Mouse (Mus musculus) erythroblast, adult 5-6 weeks (primary cell): ENCODE results near the gene Pip5k1b. TPM values are rescaled to one million over a fixed set of nuclear protein-coding genes. Genes with fewer than 3 reads are reported as not detected.

Source experiments
- ATAC-seq: replicated peaks from 2 replicates; pipeline ENCODE4 v1.8.0; 2016; ENCODE audit warnings: moderate number of reproducible peaks, mild to moderate bottlenecking, moderate TSS enrichment, inconsistent platforms; ENCODE audit not compliant: poor library complexity, low FRiP score, severe bottlenecking
- total RNA-seq, 2 experiments: library from RNA; stranded (forward) in 1 of 2; stranded (reverse) in 1 of 2; fragments of 150-400 nt in 1 of 2; fragments of 200-764, 138-1000 nt in 1 of 2; gene quantifications; 2 replicates each; pipeline versions ENCODE4 v1.2.3 to v1.2.4; 2015 to 2017; ENCODE audit warnings: low replicate concordance in 2 of 2

Gene Pip5k1b
- total RNA-seq, 2 experiments from 2014 or later = 35.4 to 43.5 TPM

- peak; percentile 45; the same call in 1 of the 2 replicates for ATAC-seq
These were observed 9.5 kb downstream of the Pip5k1b start for GRCm38 (mm10) chr19:24546153-24546552.

DNA sequence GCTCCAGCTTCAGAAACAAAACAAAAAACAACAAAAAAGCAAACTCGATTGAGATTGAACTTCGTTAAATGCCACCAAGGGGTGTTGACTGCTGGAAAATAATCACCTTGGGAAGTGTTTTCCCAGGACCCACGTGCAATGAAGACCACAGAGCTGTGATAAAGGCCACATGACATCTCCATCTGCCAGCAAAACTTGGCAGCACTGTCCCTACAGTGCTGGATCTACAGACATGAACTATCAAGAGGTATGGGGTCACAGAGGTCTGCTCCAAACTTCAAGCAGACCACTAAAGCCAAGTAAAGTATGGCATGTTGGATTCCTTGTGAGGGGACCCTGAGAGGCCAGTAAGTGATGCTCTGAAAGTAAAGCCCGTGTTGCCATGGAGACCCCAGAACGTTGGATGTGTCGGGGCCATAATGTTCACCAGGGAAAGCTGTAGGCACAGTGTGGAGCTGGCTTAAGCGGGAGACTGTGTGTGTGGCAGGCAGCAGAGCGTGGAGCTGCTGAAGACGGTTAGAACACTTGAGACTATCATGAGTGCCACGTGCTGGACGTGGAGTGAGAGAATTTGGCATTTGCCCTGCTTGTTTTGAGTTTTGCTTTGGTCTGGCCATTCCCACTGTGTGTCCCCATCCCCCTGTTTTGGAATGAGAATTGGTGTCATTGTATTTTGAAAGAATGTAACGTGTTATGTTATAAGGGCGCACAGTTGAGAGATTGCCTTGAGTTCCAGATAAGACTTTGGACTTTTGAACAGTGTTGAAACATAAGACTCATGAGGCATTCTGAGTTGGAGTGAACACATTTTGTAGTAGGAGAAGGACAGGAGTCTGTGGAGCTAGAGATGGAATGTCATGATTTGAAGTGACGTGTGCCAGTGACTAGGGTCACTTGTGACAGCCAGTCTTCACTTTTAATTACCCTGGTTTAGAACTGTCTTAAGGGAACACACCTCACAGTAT lies 12.0 kb downstream of the Pip5k1b start:
- no peak for ATAC-seq

DNA sequence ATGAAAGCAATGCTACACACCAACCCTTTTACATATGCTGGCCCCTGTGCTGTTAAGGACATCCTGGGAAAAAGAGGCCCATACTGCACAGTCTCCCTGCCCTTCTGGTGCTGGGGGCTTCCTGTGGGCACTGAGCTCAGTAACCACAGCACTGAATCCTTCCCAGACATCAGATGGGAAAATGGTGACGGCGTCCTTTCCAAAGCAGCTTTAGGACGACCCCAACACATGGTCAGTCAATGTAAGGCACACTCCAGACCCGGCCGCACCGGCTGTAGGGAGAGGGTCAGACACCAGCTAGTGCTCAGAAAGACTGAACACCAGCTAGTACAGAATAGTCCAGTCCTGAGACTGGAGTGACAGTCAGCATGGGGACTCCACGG lies 13.4 kb downstream of the Pip5k1b start:
- no peak for ATAC-seq

DNA sequence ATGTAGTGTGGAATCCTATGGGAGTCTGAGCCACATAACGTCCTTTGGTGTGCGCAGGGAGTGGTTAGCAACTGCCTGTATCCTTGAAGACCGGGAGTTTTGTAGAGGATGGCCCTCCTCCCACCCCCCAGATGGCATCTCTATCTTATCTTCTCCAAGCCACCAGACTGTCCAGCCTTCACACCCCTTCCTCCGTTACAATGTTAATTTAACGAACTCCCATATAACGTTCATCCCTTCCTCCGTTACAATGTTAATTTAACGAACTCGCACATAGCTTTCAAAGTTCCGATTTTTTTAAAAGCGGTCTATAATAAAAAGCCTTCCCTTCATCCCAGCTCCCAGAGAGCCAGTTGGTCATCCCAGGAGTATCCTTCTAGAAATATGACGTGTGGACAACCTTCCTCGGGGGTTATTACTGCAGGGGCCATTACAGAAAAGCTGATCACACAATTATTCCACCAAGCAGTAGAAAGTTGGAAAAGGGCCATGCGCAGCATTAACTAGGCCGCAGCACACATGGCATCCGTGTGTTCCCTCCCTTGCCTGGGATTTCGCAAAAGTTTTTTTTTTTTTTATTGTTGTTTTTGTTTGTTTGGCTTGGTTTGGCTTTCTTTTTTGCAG lies 13.9 kb downstream of the Pip5k1b start:
- no peak for ATAC-seq

GRCm38 (mm10) chr19:24540952-24541668 lies 14.6 kb downstream of the Pip5k1b start:
- ATAC-seq = no peak

GRCm38 (mm10) chr19:24539041-24539440 lies 16.6 kb downstream of the Pip5k1b start:
- no peak for ATAC-seq

- ATAC-seq = no peak
These were observed 17.5 kb downstream of the Pip5k1b start for GRCm38 (mm10) chr19:24538181-24538580.

- no peak for ATAC-seq
These were observed 18.0 kb downstream of the Pip5k1b start for GRCm38 (mm10) chr19:24537691-24538090.

DNA sequence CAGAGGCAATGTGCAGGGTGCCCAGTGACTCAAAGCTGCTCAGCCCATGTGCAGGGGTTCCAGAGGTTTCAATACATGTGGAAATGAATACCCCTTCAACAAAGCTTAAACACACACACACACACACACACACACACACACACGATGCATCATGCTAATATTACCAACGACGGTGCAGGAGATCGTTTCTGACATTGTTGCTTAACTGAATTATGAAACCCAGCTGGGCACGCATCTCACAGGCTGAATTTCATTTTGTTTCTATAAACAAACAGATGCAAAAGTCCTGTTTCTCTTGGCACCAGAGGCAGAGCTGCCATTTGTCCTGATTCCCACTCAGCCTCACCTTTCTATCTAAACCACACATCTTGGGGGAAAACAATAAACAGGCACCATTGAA lies 18.8 kb downstream of the Pip5k1b start:
- ATAC-seq = no peak

DNA sequence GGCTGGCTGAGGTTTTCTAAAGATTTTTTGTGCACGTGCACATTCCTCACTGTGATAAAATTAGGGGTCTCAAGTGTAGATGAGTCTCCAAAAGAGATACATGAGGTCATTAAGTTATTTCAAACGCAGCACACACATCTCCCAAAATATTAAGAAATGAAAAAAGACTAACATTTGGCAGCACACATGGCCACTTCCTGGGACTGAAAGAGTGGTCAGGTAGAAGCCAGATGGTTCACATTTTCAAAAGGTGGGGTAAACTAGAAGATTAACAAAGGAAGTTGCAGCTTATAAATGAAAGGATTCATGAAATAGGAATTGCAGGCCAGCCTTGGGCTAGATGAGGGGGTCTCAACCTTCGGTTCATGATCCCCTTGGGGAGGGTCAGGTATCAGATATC lies 19.4 kb downstream of the Pip5k1b start:
- no peak for ATAC-seq

DNA sequence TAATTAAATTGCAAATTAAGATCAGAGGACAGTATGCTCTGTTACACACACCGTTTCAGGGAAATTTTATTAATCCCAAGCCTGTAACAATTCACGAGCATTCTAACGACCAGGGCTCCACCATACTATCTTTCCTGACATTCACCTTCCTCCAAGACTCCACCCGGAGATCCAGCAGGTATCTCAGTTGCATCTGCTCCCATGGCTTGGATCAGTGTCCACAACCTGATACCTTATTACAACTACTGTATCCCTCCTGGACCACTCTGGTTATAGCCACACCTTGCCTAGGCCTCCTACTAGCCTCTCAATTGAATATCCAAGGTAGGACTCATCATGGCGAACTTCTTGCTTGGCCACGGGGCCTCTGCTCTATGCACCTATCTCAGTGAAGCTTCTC lies 20.5 kb downstream of the Pip5k1b start:
- peak; percentile 66 for ATAC-seq

GRCm38 (mm10) chr19:24534733-24535132 lies 20.9 kb downstream of the Pip5k1b start:
- ATAC-seq = peak; percentile 97

- ATAC-seq = peak; percentile 47; the same call in 1 of the 2 replicates
These were observed 26.6 kb downstream of the Pip5k1b start for GRCm38 (mm10) chr19:24528910-24529561.

- peak; percentile 60 for ATAC-seq
These were observed 27.4 kb downstream of the Pip5k1b start for GRCm38 (mm10) chr19:24528129-24528730.

- ATAC-seq = peak; percentile 40; the same call in 1 of the 2 replicates
These were observed 28.1 kb downstream of the Pip5k1b start for GRCm38 (mm10) chr19:24527613-24527948.

- peak; percentile 56 for ATAC-seq
These were observed 28.7 kb downstream of the Pip5k1b start for GRCm38 (mm10) chr19:24526731-24527612.

- no peak for ATAC-seq
These were observed 32.0 kb downstream of the Pip5k1b start for GRCm38 (mm10) chr19:24523476-24524313.

DNA sequence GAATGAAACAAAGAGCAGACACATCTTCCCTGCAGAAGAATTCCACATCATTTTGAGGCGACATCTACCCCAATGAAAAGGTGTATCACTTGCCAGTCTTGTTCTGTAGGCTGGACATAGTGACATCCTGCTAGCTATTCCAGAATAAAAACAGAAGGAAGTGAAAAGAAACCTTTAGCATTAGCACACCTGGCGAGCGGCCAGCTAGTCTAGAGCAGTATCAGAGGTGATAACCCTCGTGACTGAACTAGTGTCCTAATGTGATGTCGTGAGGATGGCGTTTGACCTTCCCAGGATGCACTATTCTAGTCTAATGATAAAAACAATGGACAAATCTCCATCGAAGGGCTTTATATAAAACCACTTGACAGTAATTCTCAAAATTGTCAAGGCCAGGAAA lies 33.7 kb downstream of the Pip5k1b start:
- no peak for ATAC-seq
